Mouse (Mus musculus) kidney, adult 18-20 months (tissue): Measurements from ENCODE around the gene Krtap19-3.

Experiments used
- DNase-seq: peaks from one replicate; pipeline ENCODE4 v3.0.0; 2021

The Krtap19-3 gene

GRCm38 (mm10) chr16:88877938-88878337, at the start of gene Krtap19-3:
Krtap19-3 (minus strand) TSS chr16:88878038.
- DNase-seq: no peak

- no peak for DNase-seq
Measured at GRCm38 (mm10) chr16:88896357-88896756, 18.5 kb upstream of the Krtap19-3 start, which contains the start of gene Krtap19-5. Krtap19-5 (minus strand) TSS chr16:88896457.

- no peak for DNase-seq
Measured at GRCm38 (mm10) chr16:88886870-88887269, 9.0 kb upstream of the Krtap19-3 start.

- no peak for DNase-seq
Measured at GRCm38 (mm10) chr16:88884989-88885388, 7.2 kb upstream of the Krtap19-3 start, which contains the start of gene Krtap19-4. Krtap19-4 (minus strand) TSS chr16:88885089.

GRCm38 (mm10) chr16:88874169-88874568, 3.7 kb downstream of the Krtap19-3 start, which contains the start of gene Krtap19-2:
Krtap19-2 (minus strand) TSS chr16:88874269.
- DNase-seq: no peak

GRCm38 (mm10) chr16:88869311-88869710, 8.5 kb downstream of the Krtap19-3 start, which contains the start of gene Krtap19-1:
Krtap19-1 (minus strand) TSS chr16:88869411.
- no peak for DNase-seq

GRCm38 (mm10) chr16:88864887-88865407, 12.9 kb downstream of the Krtap19-3 start:
- no peak for DNase-seq

GRCm38 (mm10) chr16:88851450-88851849, 26.4 kb downstream of the Krtap19-3 start:
- peak; percentile 7 for DNase-seq

- no peak for DNase-seq
Measured at GRCm38 (mm10) chr16:88848558-88848957, 29.3 kb downstream of the Krtap19-3 start.

- DNase-seq: no peak
Measured at GRCm38 (mm10) chr16:88847363-88847762, 30.5 kb downstream of the Krtap19-3 start.
